Comparison of ENCODE assay signal across 10 mouse cellular contexts in genomic region chr10:84372161-84373095, GRCm38 (mm10).
DNase-seq lines count a peak whose midpoint lies in the region; ATAC-seq and TF ChIP-seq lines count a peak whose summit lies in the region.
"Had no signal": no experiment of that assay in that cellular context is flagged by ENCODE, and none has a peak within 500 bp of the region (broad histone marks: within the 10 kb centered on the region; RNA-seq: fewer than 3 reads in every experiment).

No protein-coding gene starts in this region.

- H3K4me2 ChIP-seq in kidney, embryonic 14.5 days (replicated peaks; ENCODE audit: low read depth, low read length) = no peak overlapping the region
- peak overlapping the region; percentile 18; the same call in 1 of the 2 replicates for H3K4me2 ChIP-seq in forebrain, embryonic 11.5 days (ENCODE audit: low read depth, low read length, severe bottlenecking)
- H3K4me2 ChIP-seq: heart, embryonic 15.5 days; liver, embryonic 15.5 days had no signal

- ATAC-seq in kidney, embryonic 14.5 days (ENCODE audit: low FRiP score, low TSS enrichment) = 0 out of 2 replicates have a peak, but pooled peaks have one; percentile 46
- peak; percentile 70 for ATAC-seq in forebrain, embryonic 11.5 days (replicated peaks; ENCODE audit: low FRiP score)

- no peak for DNase-seq in kidney, adult 2 months
- DNase-seq in forebrain, embryonic 11.5 days (ENCODE audit: low spot score) = no peak
- DNase-seq in left cerebral cortex, adult 2 months (ENCODE audit: extremely low spot score in 1 of 2, low spot score in 2 of 2) = peak; percentile 63 to 64
- DNase-seq in right cerebral cortex, adult 18-20 months = peak; percentile 87
- no peak for DNase-seq in thymus, postnatal 25 days
- no peak for DNase-seq in lung, postnatal 4 days
- DNase-seq in heart, postnatal 10 days = no peak

- TF ChIP-seq CTCF in kidney, adult 2 months (conservative IDR thresholded peaks at IDR 0.05; ENCODE audit: insufficient read depth, insufficient read length, low read depth, low read length) = no peak
- TF ChIP-seq CTCF in left cerebral cortex, adult 2 months (IDR thresholded peaks at IDR 0.05) = no peak

- no peak overlapping the region for H3K27ac ChIP-seq in kidney, embryonic 14.5 days (ENCODE audit: low read depth, low read length)
- no peak overlapping the region for H3K27ac ChIP-seq in kidney, adult 2 months (ENCODE audit: insufficient read depth, low read depth, low read length)
- no peak overlapping the region for H3K27ac ChIP-seq in forebrain, embryonic 11.5 days (ENCODE audit: low read depth, low read length)
- H3K27ac ChIP-seq in left cerebral cortex, adult 2 months = peak overlapping the region; percentile 96
- H3K27ac ChIP-seq: heart, embryonic 15.5 days; liver, embryonic 15.5 days had no signal

- WGBS in kidney, embryonic 14.5 days = 43% methylated on average over 18 of the region's 18 CpGs
- WGBS in kidney, adult 2 months = 72% methylated on average over 18 of the region's 18 CpGs
- WGBS in forebrain, embryonic 11.5 days = 45% methylated on average over 18 of the region's 18 CpGs

- peaks cover 19% of the 10 kb centered on the region for H3K36me3 ChIP-seq in kidney, embryonic 14.5 days (ENCODE audit: control insufficient read depth, insufficient read depth, low read length)
- H3K36me3 ChIP-seq in kidney, adult 2 months (ENCODE audit: control insufficient read depth, insufficient read depth, low read length) = peaks cover 2% of the 10 kb centered on the region; the same call in 1 of the 2 replicates
- H3K36me3 ChIP-seq in forebrain, embryonic 11.5 days (ENCODE audit: control insufficient read depth, insufficient read depth, low read length) = no peaks in the 10 kb centered on the region; the same call in 1 of the 2 replicates
- H3K36me3 ChIP-seq: liver, embryonic 15.5 days had no signal

- no peak overlapping the region for H3K9ac ChIP-seq in kidney, embryonic 14.5 days (ENCODE audit: low read depth, low read length)
- peak overlapping the region; percentile 7; the same call in 1 of the 2 replicates for H3K9ac ChIP-seq in forebrain, embryonic 11.5 days (ENCODE audit: low read length)
- H3K9ac ChIP-seq: heart, embryonic 15.5 days; liver, embryonic 15.5 days had no signal

- intact Hi-C loops in left cerebral cortex, adult 2 months (cut with DNase I) = loop anchor here (1.0 to 2.0 kb wide), 2 partner anchors 14 to 66 kb away; no protein-coding TSS in a partner anchor
- intact Hi-C loops in heart, postnatal 10 days (cut with DNase I) = no loop called here

- no peak overlapping the region for H3K4me3 ChIP-seq in kidney, embryonic 14.5 days (ENCODE audit: low read length)
- no peak overlapping the region for H3K4me3 ChIP-seq in kidney, adult 2 months (ENCODE audit: insufficient read depth, low read depth, low read length)
- H3K4me3 ChIP-seq in forebrain, embryonic 11.5 days (ENCODE audit: low read depth, low read length) = no peak overlapping the region
- H3K4me3 ChIP-seq in left cerebral cortex, adult 2 months = no peak overlapping the region
- H3K4me3 ChIP-seq: heart, embryonic 15.5 days; liver, embryonic 15.5 days had no signal

- H3K4me1 ChIP-seq in kidney, embryonic 14.5 days (ENCODE audit: control insufficient read depth, insufficient read depth, low read length) = no peaks in the 10 kb centered on the region
- no peaks in the 10 kb centered on the region for H3K4me1 ChIP-seq in kidney, adult 2 months (ENCODE audit: control insufficient read depth, insufficient read depth, low read length)
- peaks cover 6% of the 10 kb centered on the region; the same call in 1 of the 2 replicates for H3K4me1 ChIP-seq in forebrain, embryonic 11.5 days (replicated peaks; ENCODE audit: control insufficient read depth, insufficient read depth, low read length)
- H3K4me1 ChIP-seq: liver, embryonic 15.5 days had no signal

- no peak for TF ChIP-seq POLR2A in kidney, adult 2 months (IDR thresholded peaks at IDR 0.05; ENCODE audit: low read depth, low read length)

- H3K9me3 ChIP-seq in kidney, embryonic 14.5 days (ENCODE audit: control insufficient read depth, low read length) = no peaks in the 10 kb centered on the region
- no peaks in the 10 kb centered on the region for H3K9me3 ChIP-seq in forebrain, embryonic 11.5 days (ENCODE audit: control insufficient read depth, low read length)
- H3K9me3 ChIP-seq: heart, embryonic 15.5 days; liver, embryonic 15.5 days had no signal

- no peaks in the 10 kb centered on the region for H3K27me3 ChIP-seq in kidney, embryonic 14.5 days (ENCODE audit: control insufficient read depth, insufficient read depth, low read length)
- no peaks in the 10 kb centered on the region for H3K27me3 ChIP-seq in kidney, adult 2 months (replicated peaks; ENCODE audit: control insufficient read depth, insufficient read depth, low read length)
- H3K27me3 ChIP-seq in forebrain, embryonic 11.5 days (ENCODE audit: control insufficient read depth, insufficient read depth, low read length) = no peaks in the 10 kb centered on the region
- H3K27me3 ChIP-seq: heart, embryonic 15.5 days; liver, embryonic 15.5 days had no signal

Comparison
In these comparisons a context has a peak if more than half of its experiments do, and no peak if none do; other contexts are left out.
1. DNase-seq: peak in left cerebral cortex, adult 2 months (2 of 2) and right cerebral cortex, adult 18-20 months (single experiment); none in kidney, adult 2 months (single experiment), forebrain, embryonic 11.5 days (single experiment), thymus, postnatal 25 days (single experiment), lung, postnatal 4 days (0 of 2) and heart, postnatal 10 days (0 of 2).